Mouse (Mus musculus) mature B cell (primary cell): Measurements from ENCODE around the gene Upb1.

Experiments
- in situ Hi-C: fragments of 300-500 bp; cut with MboI; formaldehyde crosslinking; loops from 2 replicates; pipeline ENCODE4 v1.14.3; 2019

The Upb1 gene

DNA sequence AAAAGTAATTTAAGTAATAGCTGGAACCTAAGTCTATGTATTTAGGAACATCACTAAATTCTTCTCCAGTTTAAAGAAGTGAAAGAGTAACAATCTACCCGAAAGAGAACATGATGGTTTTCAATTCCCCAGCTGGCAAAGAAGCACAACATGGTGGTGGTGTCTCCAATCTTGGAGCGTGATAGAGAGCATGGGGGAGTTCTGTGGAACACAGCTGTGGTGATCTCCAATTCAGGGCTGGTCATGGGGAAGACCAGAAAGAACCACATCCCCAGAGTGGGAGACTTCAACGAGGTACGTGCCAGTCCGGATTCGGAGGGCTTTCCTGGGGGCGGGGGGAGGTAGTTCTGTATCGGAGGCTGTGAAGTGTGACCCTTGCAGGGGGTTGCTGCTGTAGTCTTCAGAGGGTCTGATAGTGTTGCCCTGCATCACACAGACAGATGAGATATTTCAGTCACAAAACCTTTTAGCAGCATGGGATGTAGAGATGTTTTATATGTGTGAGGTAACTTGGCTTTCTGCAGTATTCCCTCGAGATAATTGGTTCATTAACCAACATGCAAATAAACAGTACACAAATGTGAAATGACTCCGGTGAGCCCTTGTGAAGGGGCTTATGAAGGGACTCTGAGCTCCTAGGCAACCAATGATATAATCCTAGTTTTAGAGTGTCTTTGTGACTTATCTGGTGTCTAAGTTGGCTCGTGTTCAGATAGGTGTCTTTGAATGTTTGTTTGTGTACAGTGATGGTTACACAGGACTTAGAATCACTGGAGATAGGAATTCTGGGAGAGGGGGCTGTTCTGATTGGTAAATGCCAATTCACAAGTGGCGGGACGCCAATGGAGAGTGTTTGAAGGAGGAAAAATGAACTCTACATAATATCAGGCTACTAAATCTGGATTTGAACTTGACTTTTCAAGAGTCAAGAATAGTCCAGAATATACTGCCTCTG, 27.4 kb downstream of the Upb1 start:
- in situ Hi-C loops: no loop called here

GRCm38 (mm10) chr10:75429004-75429380, 28.1 kb downstream of the Upb1 start:
- in situ Hi-C loops: no loop called here

DNA sequence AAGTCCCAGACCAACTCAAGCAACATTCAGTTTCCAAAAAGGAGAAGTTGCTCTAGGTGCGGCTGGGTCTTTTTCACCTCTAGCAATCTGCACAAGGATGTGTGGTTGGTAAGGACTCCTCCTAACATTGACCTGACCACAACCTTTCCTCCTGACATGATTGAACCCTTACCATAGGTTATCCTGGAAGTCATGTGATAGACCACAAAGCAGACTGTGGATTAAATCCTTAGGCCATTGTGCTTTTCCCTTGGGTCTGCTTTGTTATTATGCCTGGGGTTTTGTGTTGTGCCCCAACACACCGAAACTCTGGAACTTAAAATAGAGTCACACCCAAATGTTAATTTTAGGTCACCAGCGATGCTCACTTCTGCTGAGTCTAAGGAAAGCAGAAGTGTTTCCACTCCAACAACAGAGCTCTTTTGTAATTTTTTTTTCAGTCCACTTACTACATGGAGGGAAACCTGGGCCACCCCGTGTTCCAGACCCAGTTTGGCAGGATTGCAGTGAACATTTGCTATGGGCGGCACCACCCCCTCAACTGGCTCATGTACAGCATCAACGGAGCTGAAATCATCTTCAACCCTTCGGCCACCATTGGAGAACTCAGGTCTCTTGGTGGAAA, 28.7 kb downstream of the Upb1 start:
- in situ Hi-C loops: loop anchor here (10.0 kb wide), 1 partner anchor 245 kb away; no protein-coding TSS in a partner anchor

- in situ Hi-C loops: loop anchor here (10.0 kb wide), 1 partner anchor 245 kb away; no protein-coding TSS in a partner anchor
Measured at GRCm38 (mm10) chr10:75430147-75430537, 29.2 kb downstream of the Upb1 start.

GRCm38 (mm10) chr10:75430633-75431032, 29.7 kb downstream of the Upb1 start:
- in situ Hi-C loops: loop anchor here (10.0 kb wide), 1 partner anchor 246 kb away; no protein-coding TSS in a partner anchor

DNA sequence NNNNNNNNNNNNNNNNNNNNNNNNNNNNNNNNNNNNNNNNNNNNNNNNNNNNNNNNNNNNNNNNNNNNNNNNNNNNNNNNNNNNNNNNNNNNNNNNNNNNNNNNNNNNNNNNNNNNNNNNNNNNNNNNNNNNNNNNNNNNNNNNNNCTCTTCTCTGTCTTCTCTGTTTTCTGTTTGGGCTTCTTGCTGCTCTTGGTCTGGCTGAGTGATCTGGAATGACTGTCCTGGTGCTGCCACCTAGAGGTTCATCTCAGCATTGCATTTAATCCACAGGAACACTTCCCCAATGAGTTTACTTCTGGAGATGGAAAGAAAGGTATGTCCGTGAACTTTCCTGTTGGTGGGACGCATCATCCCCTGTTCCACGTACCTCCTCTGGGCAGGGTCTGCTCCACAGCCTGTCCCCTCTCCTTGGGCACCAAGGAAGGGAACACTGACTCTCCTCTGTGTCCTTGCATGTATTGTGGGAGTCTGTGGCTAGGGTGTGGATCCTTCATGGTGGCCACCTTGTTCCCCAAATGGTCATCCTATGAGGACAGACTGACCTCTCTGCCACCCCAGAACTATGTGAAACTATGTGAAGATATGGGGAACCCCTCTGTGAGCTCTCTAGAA, 35.8 kb downstream of the Upb1 start:
- in situ Hi-C loops: loop anchor here (10.0 kb wide), 1 partner anchor 252 kb away; no protein-coding TSS in a partner anchor

GRCm38 (mm10) chr10:75437284-75437683, 36.4 kb downstream of the Upb1 start:
- in situ Hi-C loops: loop anchor here (10.0 kb wide), 1 partner anchor 252 kb away; no protein-coding TSS in a partner anchor

DNA sequence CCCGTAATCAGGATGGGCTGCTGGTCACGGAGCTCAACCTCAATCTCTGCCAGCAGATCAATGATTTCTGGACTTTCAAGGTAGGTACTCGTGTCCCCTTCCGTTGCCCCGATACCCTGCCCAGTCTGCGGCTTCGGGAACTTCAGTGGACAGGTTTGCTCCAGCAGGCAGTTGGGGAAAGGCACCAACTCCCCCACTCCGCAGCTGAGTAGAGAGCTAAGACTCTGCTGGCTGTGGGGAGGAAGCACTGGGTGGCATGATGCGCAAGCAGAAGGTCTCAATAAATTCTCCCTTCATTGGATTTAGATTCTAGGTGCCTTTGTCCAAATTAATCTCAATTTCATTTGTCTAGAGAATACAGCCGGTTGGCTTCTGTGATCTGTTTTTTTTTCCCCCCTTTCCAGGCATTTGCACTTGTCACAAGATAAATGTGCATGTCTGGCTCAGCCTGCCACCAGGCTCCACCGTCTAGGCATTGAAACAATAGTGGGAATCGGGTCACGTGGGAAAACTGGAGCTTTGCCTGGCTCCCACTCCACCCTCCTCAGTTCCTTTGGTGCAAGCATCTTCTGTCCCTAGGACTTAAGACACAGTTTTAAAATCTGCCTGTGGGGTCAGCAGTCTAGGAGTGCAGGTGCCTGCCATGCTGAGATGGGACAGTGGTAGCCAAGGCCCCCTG, 37.4 kb downstream of the Upb1 start:
- in situ Hi-C loops: loop anchor here (10.0 kb wide), 1 partner anchor 253 kb away; no protein-coding TSS in a partner anchor

DNA sequence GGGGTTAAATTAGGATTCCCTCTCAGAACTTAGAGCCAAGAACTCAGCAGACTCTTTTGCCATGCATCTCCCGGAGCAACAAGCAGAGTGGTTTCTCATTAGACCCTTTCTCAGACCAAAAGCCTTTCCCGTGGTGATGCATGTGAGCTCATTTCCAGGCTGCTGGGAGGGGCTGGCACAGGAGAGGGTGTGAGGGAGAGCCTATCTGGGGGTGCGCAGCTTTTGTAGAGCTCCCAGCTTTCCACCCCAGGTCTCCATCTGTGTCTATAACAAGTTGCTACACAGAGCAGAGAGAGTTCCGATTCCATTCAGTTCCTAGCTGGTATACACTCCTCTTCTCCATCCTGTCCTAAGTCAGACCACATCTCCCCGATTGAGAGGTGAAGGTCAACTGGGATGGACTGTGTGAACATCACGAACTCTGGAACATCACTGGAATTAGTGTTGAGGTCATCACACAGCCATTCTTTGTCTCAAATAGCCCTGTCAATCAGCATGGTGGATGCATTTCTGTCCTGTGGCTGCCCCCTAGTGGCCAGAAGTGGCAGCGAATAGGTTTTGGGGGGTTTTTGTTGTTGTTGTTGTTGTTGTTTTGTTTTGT, 38.4 kb downstream of the Upb1 start:
- in situ Hi-C loops: loop anchor here (10.0 kb wide), 1 partner anchor 255 kb away; no protein-coding TSS in a partner anchor

DNA sequence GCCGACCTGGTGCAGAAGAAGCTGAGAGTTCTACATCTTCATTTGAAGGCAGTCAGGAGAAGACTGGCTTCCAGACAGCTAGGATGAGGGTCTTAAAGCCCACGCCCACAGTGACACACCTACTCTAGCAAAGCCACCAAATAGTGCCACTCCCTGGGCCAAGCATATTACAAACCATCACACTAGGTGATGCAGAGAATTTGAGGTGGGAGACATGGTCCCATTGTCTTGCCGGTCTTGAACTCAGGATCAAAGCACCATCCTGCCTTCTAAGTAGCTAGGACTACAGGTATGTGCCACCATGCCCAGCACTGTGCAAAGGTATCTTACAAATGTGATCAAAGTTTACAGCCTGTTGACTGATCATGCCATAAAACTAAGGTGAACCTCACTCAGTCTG, 39.8 kb downstream of the Upb1 start:
- in situ Hi-C loops: no loop called here

GRCm38 (mm10) chr10:75441800-75442199, 40.9 kb downstream of the Upb1 start:
- in situ Hi-C loops: no loop called here

DNA sequence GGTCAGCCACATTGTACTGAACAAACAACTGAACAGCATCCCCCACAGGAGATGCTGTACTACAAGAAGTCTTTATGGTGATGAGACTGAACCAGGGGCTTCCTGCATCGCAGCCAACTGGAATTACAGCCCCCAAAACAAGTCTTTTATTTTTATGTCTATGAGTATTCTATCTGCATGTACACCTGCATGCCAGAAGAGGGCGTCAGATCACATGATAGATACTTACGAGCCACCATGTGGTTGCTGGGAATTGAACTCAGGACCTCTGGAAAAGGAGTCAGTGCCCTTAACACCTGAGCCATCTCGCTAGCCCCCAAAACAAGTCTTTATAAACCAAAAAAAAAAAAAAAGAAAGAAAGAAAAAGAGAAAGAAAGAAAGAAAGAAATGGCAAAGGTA, 42.1 kb downstream of the Upb1 start:
- in situ Hi-C loops: no loop called here

- in situ Hi-C loops: no loop called here
Measured at GRCm38 (mm10) chr10:75444111-75444826, 43.4 kb downstream of the Upb1 start.

DNA sequence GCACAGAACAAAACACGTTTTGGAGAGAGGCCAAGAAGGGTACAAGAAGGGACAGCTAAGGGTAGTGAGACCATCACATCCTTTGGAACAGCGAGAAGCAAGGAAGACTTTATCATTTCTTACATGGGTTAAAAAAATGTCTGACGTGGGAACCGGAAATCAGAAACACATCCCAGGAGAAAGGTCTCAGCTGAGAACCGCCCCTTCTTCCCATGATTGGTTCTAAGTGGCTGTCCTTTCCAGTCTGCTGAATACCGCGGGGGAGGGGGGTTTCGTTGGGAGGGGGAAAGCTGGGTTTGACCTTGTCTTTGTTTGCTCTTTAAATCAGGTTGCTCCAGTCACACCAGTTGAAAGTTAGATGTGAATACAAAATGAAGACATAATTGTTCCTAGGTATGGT, 44.1 kb downstream of the Upb1 start:
- in situ Hi-C loops: loop anchor here (5.0 kb wide), 1 partner anchor 37 kb away; no protein-coding TSS in a partner anchor

DNA sequence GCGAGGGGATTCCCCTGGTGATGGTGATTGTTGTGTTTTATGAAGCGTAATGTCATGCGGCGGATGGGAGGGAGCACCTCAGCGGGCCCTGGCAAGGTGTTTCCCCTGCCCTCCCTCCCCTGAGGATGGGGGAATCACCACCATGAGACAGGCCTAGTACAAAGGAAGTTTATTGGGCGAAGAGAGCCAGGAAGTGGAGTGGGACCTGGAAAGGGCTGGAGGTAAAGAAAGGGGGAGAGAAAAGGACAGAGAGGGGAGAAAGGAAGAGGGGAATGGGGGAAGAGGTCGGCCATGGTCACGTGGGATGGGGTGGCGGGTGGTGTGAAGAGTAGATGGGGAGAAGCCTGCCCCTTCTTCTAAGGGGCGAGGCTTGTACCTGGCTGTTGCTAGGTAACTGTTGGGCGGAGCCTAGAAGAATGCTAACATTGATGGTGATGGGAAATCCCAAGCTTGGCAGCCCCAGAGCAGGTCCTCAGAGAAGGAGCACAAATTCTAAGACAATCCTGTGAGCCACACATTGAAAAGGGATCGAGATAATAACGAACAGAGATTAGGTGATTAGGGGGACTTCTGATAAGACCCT, 45.7 kb downstream of the Upb1 start:
- in situ Hi-C loops: loop anchor here (5.0 kb wide), 1 partner anchor 36 kb away; no protein-coding TSS in a partner anchor

GRCm38 (mm10) chr10:75447489-75447888, 46.6 kb downstream of the Upb1 start:
- in situ Hi-C loops: loop anchor here (5.0 kb wide), 1 partner anchor 35 kb away; no protein-coding TSS in a partner anchor

DNA sequence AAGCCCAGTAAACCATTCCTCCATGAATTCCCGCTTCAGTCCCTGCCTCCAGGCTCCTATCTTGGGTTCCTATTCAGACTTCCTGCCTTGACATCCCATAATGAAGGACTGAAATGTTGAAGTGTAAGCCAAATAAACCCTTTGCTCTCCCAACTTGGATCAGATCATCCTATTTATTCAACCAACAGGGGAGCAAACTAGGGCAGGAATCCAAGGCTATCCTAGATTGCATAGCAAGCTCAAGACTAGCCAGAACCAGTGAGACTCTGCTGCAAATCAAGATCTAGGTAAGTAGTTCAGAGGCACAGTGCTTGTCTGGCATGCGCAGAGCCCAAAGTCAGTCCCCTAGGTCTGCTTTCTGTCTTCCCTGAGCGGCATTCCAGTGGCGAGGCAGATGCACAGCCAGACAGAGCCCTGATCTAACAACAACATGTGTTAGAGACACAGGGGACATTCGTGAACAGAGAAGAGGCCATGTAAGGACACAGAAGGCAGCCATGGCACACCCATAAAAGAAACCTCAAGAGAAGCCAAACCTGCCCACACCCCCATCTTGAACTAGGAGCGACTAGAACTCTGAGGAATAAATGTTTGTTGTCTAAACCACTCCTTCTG, 48.0 kb downstream of the Upb1 start:
- in situ Hi-C loops: loop anchor here (5.0 kb wide), 1 partner anchor 33 kb away; no protein-coding TSS in a partner anchor

DNA sequence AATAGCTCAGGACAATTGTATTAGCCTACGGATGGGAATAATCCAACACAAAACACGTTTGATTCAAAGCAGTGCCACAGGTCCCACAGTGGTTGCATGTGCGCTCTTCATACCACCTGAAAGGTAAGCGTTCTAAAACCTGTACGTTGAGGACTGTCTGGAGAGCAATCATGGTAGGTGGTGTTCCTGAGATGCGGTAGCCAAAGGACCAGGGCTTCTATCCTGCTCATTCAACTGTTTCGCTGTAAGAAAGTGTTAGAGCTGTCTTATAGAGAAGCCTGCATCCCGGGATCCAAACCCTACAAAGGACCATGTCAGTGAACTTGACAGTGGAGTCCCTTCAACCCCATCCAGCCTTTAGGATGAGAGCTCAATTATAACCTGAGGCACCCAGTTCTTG, 49.4 kb downstream of the Upb1 start:
- in situ Hi-C loops: no loop called here

DNA sequence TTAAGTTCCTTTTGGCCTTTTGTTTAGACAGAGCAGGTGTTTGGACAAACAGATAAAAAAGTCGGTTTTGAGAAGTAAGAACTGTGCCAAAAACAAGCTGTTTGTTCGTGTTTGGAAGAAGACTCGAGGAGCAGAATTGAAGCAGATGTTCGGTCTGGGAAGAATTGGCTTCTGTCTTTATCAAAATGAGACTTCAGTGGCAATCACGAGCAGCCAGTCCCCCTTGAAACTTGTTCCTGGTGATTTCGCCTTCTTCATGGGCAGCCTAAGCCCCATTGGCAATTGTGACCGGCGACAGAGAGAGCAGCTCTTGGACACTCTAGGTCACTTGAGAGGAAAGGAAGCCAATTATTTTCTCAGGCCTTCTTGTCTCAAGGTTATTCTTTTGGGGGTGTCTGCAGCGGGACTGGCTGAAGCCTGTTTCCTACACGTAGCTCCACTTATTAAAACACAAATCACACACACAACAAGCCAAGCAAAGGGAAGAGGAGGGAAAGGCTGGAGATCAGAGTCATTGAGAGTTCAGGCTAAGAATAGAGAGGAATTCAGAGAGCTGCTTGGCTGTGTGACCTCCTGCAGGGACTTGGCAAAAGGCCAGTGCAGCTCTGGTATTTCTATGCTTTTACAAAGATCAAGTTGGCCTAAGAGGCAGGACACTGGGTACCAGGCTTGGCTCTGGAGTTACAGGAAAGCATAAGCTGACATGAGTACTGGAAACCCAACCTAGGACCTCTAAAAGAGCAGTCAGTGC, 50.3 kb downstream of the Upb1 start:
- in situ Hi-C loops: no loop called here
